Mouse (Mus musculus): ENCODE data around the gene Caln1. TPM values are rescaled to one million over a fixed set of nuclear protein-coding genes. Genes with fewer than 3 reads are reported as not detected.

Caln1 gene
- polyA plus RNA-seq, 1 experiment from 2014 or later: 0.21 TPM

- no peaks in the 10 kb centered on the region for H3K36me3 ChIP-seq
- H3K4me1 ChIP-seq: no peaks in the 10 kb centered on the region
- H3K9me3 ChIP-seq: no peaks in the 10 kb centered on the region
- no peak for DNase-seq (ENCODE audit: low spot score)
- 60% methylated on average over 1 of the region's 1 CpGs for WGBS
- H3K4me3 ChIP-seq: no peak overlapping the region
- no peaks in the 10 kb centered on the region for H3K27me3 ChIP-seq (ENCODE audit: insufficient read depth, poor library complexity, severe bottlenecking)
- no peak overlapping the region for H3K27ac ChIP-seq
These were observed 111.0 kb downstream of the Caln1 start for GRCm38 (mm10) chr5:130480290-130480689.

GRCm38 (mm10) chr5:130491471-130491870, 122.2 kb downstream of the Caln1 start:
- no peaks in the 10 kb centered on the region for H3K27me3 ChIP-seq (ENCODE audit: insufficient read depth, poor library complexity, severe bottlenecking)
- no peak overlapping the region for H3K4me3 ChIP-seq
- WGBS: 83% methylated on average over 5 of the region's 5 CpGs
- H3K9me3 ChIP-seq: no peaks in the 10 kb centered on the region
- no peak for DNase-seq (ENCODE audit: low spot score)
- no peaks in the 10 kb centered on the region for H3K36me3 ChIP-seq
- H3K27ac ChIP-seq: no peak overlapping the region
- no peaks in the 10 kb centered on the region for H3K4me1 ChIP-seq

GRCm38 (mm10) chr5:130492305-130492704, 123.0 kb downstream of the Caln1 start:
- 85% methylated on average over 7 of the region's 7 CpGs for WGBS

GRCm38 (mm10) chr5:130502541-130502940, 133.3 kb downstream of the Caln1 start:
- no peak for DNase-seq (ENCODE audit: low spot score)
- H3K4me3 ChIP-seq: no peak overlapping the region
- 81% methylated on average over 9 of the region's 9 CpGs for WGBS
- no peaks in the 10 kb centered on the region for H3K27me3 ChIP-seq (ENCODE audit: insufficient read depth, poor library complexity, severe bottlenecking)
- no peaks in the 10 kb centered on the region for H3K4me1 ChIP-seq
- no peaks in the 10 kb centered on the region for H3K9me3 ChIP-seq
- H3K27ac ChIP-seq: no peak overlapping the region
- no peaks in the 10 kb centered on the region for H3K36me3 ChIP-seq

More at GRCm38 (mm10) chr5:130492305-130492704, 123.0 kb downstream of the Caln1 start:
- Histone ChIP-seq H3K27me3 (ENCODE audit: insufficient read depth, poor library complexity, severe bottlenecking) (no peaks in the 10 kb centered on the region), H3K4me1 (no peaks in the 10 kb centered on the region), H3K27ac (no peak overlapping the region), H3K36me3 (no peaks in the 10 kb centered on the region), H3K4me3 (no peak overlapping the region), H3K9me3 (no peaks in the 10 kb centered on the region)
- no peak for DNase-seq (ENCODE audit: low spot score)

- no peak for DNase-seq (ENCODE audit: low spot score)
- Histone ChIP-seq H3K4me1 (no peaks in the 10 kb centered on the region), H3K27ac (no peak overlapping the region), H3K4me3 (no peak overlapping the region), H3K36me3 (no peaks in the 10 kb centered on the region), H3K27me3 (ENCODE audit: insufficient read depth, poor library complexity, severe bottlenecking) (no peaks in the 10 kb centered on the region), H3K9me3 (no peaks in the 10 kb centered on the region)
- 72% methylated on average over 5 of the region's 5 CpGs for WGBS
These were observed 135.6 kb downstream of the Caln1 start for GRCm38 (mm10) chr5:130504891-130505290.

GRCm38 (mm10) chr5:130510516-130510915, 141.3 kb downstream of the Caln1 start:
- H3K36me3 ChIP-seq: no peaks in the 10 kb centered on the region
- H3K4me1 ChIP-seq: no peaks in the 10 kb centered on the region
- H3K27ac ChIP-seq: no peak overlapping the region
- WGBS: 90% methylated on average over 2 of the region's 2 CpGs
- DNase-seq (ENCODE audit: low spot score): no peak
- no peaks in the 10 kb centered on the region for H3K27me3 ChIP-seq (ENCODE audit: insufficient read depth, poor library complexity, severe bottlenecking)
- no peak overlapping the region for H3K4me3 ChIP-seq
- H3K9me3 ChIP-seq: no peaks in the 10 kb centered on the region

- Histone ChIP-seq H3K27ac (no peak overlapping the region), H3K4me3 (no peak overlapping the region), H3K4me1 (no peaks in the 10 kb centered on the region), H3K27me3 (ENCODE audit: insufficient read depth, poor library complexity, severe bottlenecking) (no peaks in the 10 kb centered on the region), H3K36me3 (no peaks in the 10 kb centered on the region), H3K9me3 (no peaks in the 10 kb centered on the region)
- WGBS: 71% methylated on average over 6 of the region's 6 CpGs
- no peak for DNase-seq (ENCODE audit: low spot score)
These were observed 146.1 kb downstream of the Caln1 start for GRCm38 (mm10) chr5:130515395-130515794.

GRCm38 (mm10) chr5:130520527-130520926, 151.3 kb downstream of the Caln1 start:
- WGBS: 52% methylated on average over 2 of the region's 2 CpGs
- no peaks in the 10 kb centered on the region for H3K36me3 ChIP-seq
- 0 out of 2 replicates have a peak, but pooled peaks cover 3% of the 10 kb centered on the region for H3K9me3 ChIP-seq
- no peak for DNase-seq (ENCODE audit: low spot score)
- H3K27ac ChIP-seq: no peak overlapping the region
- H3K4me1 ChIP-seq: no peaks in the 10 kb centered on the region
- H3K4me3 ChIP-seq: no peak overlapping the region
- H3K27me3 ChIP-seq (ENCODE audit: insufficient read depth, poor library complexity, severe bottlenecking): no peaks in the 10 kb centered on the region

- Histone ChIP-seq H3K36me3 (no peaks in the 10 kb centered on the region), H3K27ac (no peak overlapping the region), H3K27me3 (ENCODE audit: insufficient read depth, poor library complexity, severe bottlenecking) (no peaks in the 10 kb centered on the region), H3K9me3 (no peaks in the 10 kb centered on the region), H3K4me3 (no peak overlapping the region), H3K4me1 (no peaks in the 10 kb centered on the region)
- 89% methylated on average over 2 of the region's 2 CpGs for WGBS
- DNase-seq (ENCODE audit: low spot score): no peak
These were observed 158.2 kb downstream of the Caln1 start for GRCm38 (mm10) chr5:130527416-130527815.

- Histone ChIP-seq H3K27me3 (ENCODE audit: insufficient read depth, poor library complexity, severe bottlenecking) (no peaks in the 10 kb centered on the region), H3K27ac (no peak overlapping the region), H3K4me3 (no peak overlapping the region), H3K36me3 (no peaks in the 10 kb centered on the region), H3K9me3 (no peaks in the 10 kb centered on the region), H3K4me1 (no peaks in the 10 kb centered on the region)
- WGBS: 83% methylated on average over 5 of the region's 5 CpGs
- no peak for DNase-seq (ENCODE audit: low spot score)
These were observed 178.2 kb downstream of the Caln1 start for GRCm38 (mm10) chr5:130547496-130547895.

- Histone ChIP-seq H3K27ac (no peak overlapping the region), H3K4me3 (no peak overlapping the region), H3K27me3 (ENCODE audit: insufficient read depth, poor library complexity, severe bottlenecking) (no peaks in the 10 kb centered on the region), H3K4me1 (no peaks in the 10 kb centered on the region), H3K9me3 (no peaks in the 10 kb centered on the region), H3K36me3 (no peaks in the 10 kb centered on the region)
- 56% methylated on average over 4 of the region's 4 CpGs for WGBS
- DNase-seq (ENCODE audit: low spot score): no peak
These were observed 184.7 kb downstream of the Caln1 start for GRCm38 (mm10) chr5:130553916-130554315.

- DNase-seq (ENCODE audit: low spot score): no peak
- Histone ChIP-seq H3K36me3 (no peaks in the 10 kb centered on the region), H3K27me3 (ENCODE audit: insufficient read depth, poor library complexity, severe bottlenecking) (no peaks in the 10 kb centered on the region), H3K27ac (no peak overlapping the region), H3K4me3 (no peak overlapping the region), H3K9me3 (0 out of 2 replicates have a peak, but pooled peaks cover 5% of the 10 kb centered on the region), H3K4me1 (no peaks in the 10 kb centered on the region)
- 74% methylated on average over 3 of the region's 3 CpGs for WGBS
These were observed 193.9 kb downstream of the Caln1 start for GRCm38 (mm10) chr5:130563146-130563545.

GRCm38 (mm10) chr5:130566002-130566401, 196.7 kb downstream of the Caln1 start:
- Histone ChIP-seq H3K4me1 (no peaks in the 10 kb centered on the region), H3K4me3 (no peak overlapping the region), H3K27ac (no peak overlapping the region), H3K36me3 (no peaks in the 10 kb centered on the region), H3K9me3 (0 out of 2 replicates have a peak, but pooled peaks cover 5% of the 10 kb centered on the region), H3K27me3 (ENCODE audit: insufficient read depth, poor library complexity, severe bottlenecking) (no peaks in the 10 kb centered on the region)
- DNase-seq (ENCODE audit: low spot score): no peak
- 86% methylated on average over 3 of the region's 3 CpGs for WGBS

- H3K27me3 ChIP-seq (ENCODE audit: insufficient read depth, poor library complexity, severe bottlenecking): no peaks in the 10 kb centered on the region
- no peaks in the 10 kb centered on the region for H3K4me1 ChIP-seq
- no peak overlapping the region for H3K27ac ChIP-seq
- no peaks in the 10 kb centered on the region for H3K9me3 ChIP-seq
- 74% methylated on average over 2 of the region's 2 CpGs for WGBS
- H3K36me3 ChIP-seq: no peaks in the 10 kb centered on the region
- H3K4me3 ChIP-seq: no peak overlapping the region
- DNase-seq (ENCODE audit: low spot score): no peak
These were observed 208.3 kb downstream of the Caln1 start for GRCm38 (mm10) chr5:130577581-130577980.

All from heart, embryonic 10.5 days (tissue).